Mouse (Mus musculus) limb, embryonic 14.5 days (tissue): ENCODE results near the gene Gm49486. TPM values are rescaled to one million over a fixed set of nuclear protein-coding genes. Genes with fewer than 3 reads are reported as not detected.

ENCODE experiments used
- ATAC-seq: fragments of 200-750 bp; cut with Nextera tagmentation; 2 replicates; pipeline ENCODE4 v1.8.0; 2017; ENCODE audit warnings: low read depth, moderate number of reproducible peaks, moderate TSS enrichment; ENCODE audit not compliant: low FRiP score
- DNase-seq: peaks from one replicate; pipeline ENCODE4 v3.0.0-alpha.2; 2015; ENCODE audit warnings: low spot score
- H3K27ac ChIP-seq: fragments of 300-500 bp; sonication (generic); replicated peaks from 2 replicates; pipeline ENCODE4 v1.5.1; 2014; ENCODE audit warnings: low read depth, mild to moderate bottlenecking, low read length, moderate library complexity, mixed read lengths
- H3K27me3 ChIP-seq: fragments of 300-500 bp; sonication (generic); 2 replicates; pipeline ENCODE4 v1.6.1; 2014; ENCODE audit warnings: low read length, mixed read lengths; ENCODE audit not compliant: control insufficient read depth, insufficient read depth
- H3K36me3 ChIP-seq: fragments of 300-500 bp; sonication (generic); 2 replicates; pipeline ENCODE4 v1.6.1; 2014; ENCODE audit warnings: mild to moderate bottlenecking, low read length, moderate library complexity, mixed read lengths; ENCODE audit not compliant: control insufficient read depth, insufficient read depth
- H3K4me1 ChIP-seq: fragments of 300-500 bp; sonication (generic); 2 replicates; pipeline ENCODE4 v1.6.1; 2014; ENCODE audit warnings: antibody characterized with exemption, low read length, mixed read lengths; ENCODE audit not compliant: control insufficient read depth, insufficient read depth
- H3K4me2 ChIP-seq: fragments of 300-500 bp; sonication (generic); replicated peaks from 2 replicates; pipeline ENCODE4 v1.6.1; 2014; ENCODE audit warnings: low read depth, mild to moderate bottlenecking, low read length, moderate library complexity; ENCODE audit not compliant: severe bottlenecking
- H3K4me3 ChIP-seq: fragments of 300-500 bp; sonication (generic); replicated peaks from 2 replicates; pipeline ENCODE4 v1.5.1; 2014; ENCODE audit warnings: low read length
- H3K9ac ChIP-seq: fragments of 300-500 bp; sonication (generic); 2 replicates; pipeline ENCODE4 v1.6.1; 2014; ENCODE audit warnings: mild to moderate bottlenecking, low read depth, low read length, moderate library complexity; ENCODE audit not compliant: severe bottlenecking
- H3K9me3 ChIP-seq: fragments of 300-500 bp; sonication (generic); 2 replicates; pipeline ENCODE4 v1.6.1; 2016; ENCODE audit warnings: low read length; ENCODE audit not compliant: control insufficient read depth
- POLR2A ChIP-seq: fragments of 200-500 bp; IDR thresholded peaks from 2 replicates; pipeline ENCODE4 v1.8.0; 2012; ENCODE audit warnings: inconsistent platforms, mild to moderate bottlenecking, moderate library complexity, borderline replicate concordance; ENCODE audit not compliant: insufficient read depth, insufficient read length; ENCODE audit errors: extremely low read depth
- WGBS: fragments of 180-500 bp; shearing (Covaris S2); extraction: QIAGEN DNeasy Blood & Tissue Kit; methylation state at CpG from one replicate; pipeline ENCODE4 v1.1.7; 2014; 5-methylcytosine and 5-hydroxymethylcytosine counted together
- polyA plus RNA-seq, 2 experiments: library from polyadenylated mRNA; depleted of rRNA in 1 of 2; stranded (reverse) in 1 of 2; unstranded in 1 of 2; fragments of >200 nt; fragmentation: Nextera tagmentation in 1 of 2; extraction: Ambion mirVana in 1 of 2; gene quantifications; 2 replicates each; pipeline versions ENCODE4 v1.2.1 to v1.2.3; 2012 to 2014

The Gm49486 gene
- polyA plus RNA-seq, 2 experiments = 0.89 to 2.6 TPM

- Histone ChIP-seq H3K4me1 (no peaks in the 10 kb centered on the region), H3K4me3 (peak overlapping the region; percentile 58), H3K9me3 (no peaks in the 10 kb centered on the region), H3K4me2 (peak overlapping the region; percentile 97), H3K27ac (no peak overlapping the region), H3K27me3 (peaks cover 15% of the 10 kb centered on the region; the same call in 1 of the 2 replicates), H3K36me3 (no peaks in the 10 kb centered on the region), H3K9ac (peak overlapping the region; percentile 55)
- DNase-seq (no peak), ATAC-seq (peak; percentile 54)
- TF ChIP-seq POLR2A = no peak
- WGBS = 0% methylated on average over 20 of the region's 28 CpGs
These were observed 32.6 kb downstream of the Gm49486 start for GRCm38 (mm10) chr15:79261757-79262156.

DNA sequence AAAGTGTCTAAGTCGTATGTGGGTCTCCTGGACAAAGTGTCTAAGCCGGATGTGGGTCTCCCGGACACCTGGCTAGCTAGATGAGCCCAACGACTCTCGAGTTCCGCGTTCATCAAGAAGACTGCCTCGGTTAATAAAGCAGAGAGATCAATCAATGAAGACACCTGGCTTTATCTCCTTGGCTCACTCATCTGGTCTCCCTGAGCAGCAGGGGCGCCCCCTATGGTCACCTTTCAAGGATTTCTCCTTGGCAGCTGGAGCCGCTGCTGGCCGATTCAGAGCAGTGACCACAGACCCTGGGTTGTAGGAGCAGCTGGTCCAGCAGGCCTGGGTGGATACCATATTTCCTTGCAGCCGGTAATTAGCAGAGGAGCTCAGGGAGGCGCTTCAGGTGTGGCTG, 33.2 kb downstream of the Gm49486 start:
- Histone ChIP-seq H3K4me1 (no peaks in the 10 kb centered on the region), H3K4me3 (peak overlapping the region; percentile 58), H3K9me3 (no peaks in the 10 kb centered on the region), H3K4me2 (peak overlapping the region; percentile 97), H3K36me3 (no peaks in the 10 kb centered on the region), H3K27ac (no peak overlapping the region), H3K27me3 (peaks cover 15% of the 10 kb centered on the region; the same call in 1 of the 2 replicates), H3K9ac (no peak overlapping the region)
- no peak for TF ChIP-seq POLR2A
- peak; percentile 25 for DNase-seq
- 23% methylated on average over 13 of the region's 13 CpGs for WGBS
- ATAC-seq = no peak

- no peak overlapping the region for H3K4me3 ChIP-seq
- no peak overlapping the region for H3K27ac ChIP-seq
- no peaks in the 10 kb centered on the region for H3K4me1 ChIP-seq
- TF ChIP-seq POLR2A = no peak
- WGBS = 97% methylated on average over 3 of the region's 3 CpGs
- peaks cover 15% of the 10 kb centered on the region; the same call in 1 of the 2 replicates for H3K27me3 ChIP-seq
- no peaks in the 10 kb centered on the region for H3K9me3 ChIP-seq
- H3K9ac ChIP-seq = no peak overlapping the region
- DNase-seq = no peak
- 0 out of 2 replicates have a peak overlapping the region, but pooled peaks have one; percentile 97 for H3K4me2 ChIP-seq
- ATAC-seq = no peak
- H3K36me3 ChIP-seq = no peaks in the 10 kb centered on the region
These were observed 33.7 kb downstream of the Gm49486 start for GRCm38 (mm10) chr15:79262786-79263309.

- 92% methylated on average over 6 of the region's 6 CpGs for WGBS
- no peak for DNase-seq
- H3K4me3 ChIP-seq = no peak overlapping the region
- no peak overlapping the region for H3K4me2 ChIP-seq
- ATAC-seq = no peak
- peaks cover 15% of the 10 kb centered on the region; the same call in 1 of the 2 replicates for H3K27me3 ChIP-seq
- no peaks in the 10 kb centered on the region for H3K36me3 ChIP-seq
- no peak overlapping the region for H3K9ac ChIP-seq
- no peak for TF ChIP-seq POLR2A
- no peaks in the 10 kb centered on the region for H3K4me1 ChIP-seq
- H3K9me3 ChIP-seq = no peaks in the 10 kb centered on the region
- no peak overlapping the region for H3K27ac ChIP-seq
These were observed 34.5 kb downstream of the Gm49486 start for GRCm38 (mm10) chr15:79263726-79264125.

DNA sequence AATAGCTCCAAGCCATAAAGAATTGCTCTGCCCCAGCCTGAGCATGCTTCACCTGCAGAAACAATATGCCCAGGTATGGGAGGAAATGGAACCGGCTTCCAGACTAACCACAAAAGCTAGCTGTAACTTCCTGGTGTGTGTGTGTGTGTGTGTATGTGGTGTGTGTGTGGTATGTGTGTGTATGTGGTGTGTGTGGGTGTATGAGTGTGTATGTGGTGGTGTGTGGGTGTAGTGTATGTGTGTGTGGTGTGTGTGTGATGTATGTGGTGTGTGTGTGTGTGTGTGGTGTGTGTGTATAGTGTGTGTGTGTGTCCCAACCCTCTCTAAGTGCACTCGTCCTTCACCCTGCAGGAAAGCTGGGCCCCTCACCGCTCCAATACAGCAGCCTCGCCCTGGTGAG, 36.2 kb downstream of the Gm49486 start:
- no peak overlapping the region for H3K4me2 ChIP-seq
- no peaks in the 10 kb centered on the region for H3K36me3 ChIP-seq
- H3K9ac ChIP-seq = no peak overlapping the region; the same call in 1 of the 2 replicates
- no peaks in the 10 kb centered on the region for H3K4me1 ChIP-seq
- ATAC-seq = no peak
- TF ChIP-seq POLR2A = no peak
- H3K27ac ChIP-seq = no peak overlapping the region
- no peak overlapping the region for H3K4me3 ChIP-seq
- H3K9me3 ChIP-seq = no peaks in the 10 kb centered on the region
- H3K27me3 ChIP-seq = peaks cover 15% of the 10 kb centered on the region; the same call in 1 of the 2 replicates
- DNase-seq = no peak
- 54% methylated on average over 4 of the region's 4 CpGs for WGBS
